Mouse (Mus musculus): Measurements from ENCODE around the gene Sgpp2.
A peak's percentile ranks its signal among the peaks of the same experiment; 100 is the strongest.

The Sgpp2 gene

DNA sequence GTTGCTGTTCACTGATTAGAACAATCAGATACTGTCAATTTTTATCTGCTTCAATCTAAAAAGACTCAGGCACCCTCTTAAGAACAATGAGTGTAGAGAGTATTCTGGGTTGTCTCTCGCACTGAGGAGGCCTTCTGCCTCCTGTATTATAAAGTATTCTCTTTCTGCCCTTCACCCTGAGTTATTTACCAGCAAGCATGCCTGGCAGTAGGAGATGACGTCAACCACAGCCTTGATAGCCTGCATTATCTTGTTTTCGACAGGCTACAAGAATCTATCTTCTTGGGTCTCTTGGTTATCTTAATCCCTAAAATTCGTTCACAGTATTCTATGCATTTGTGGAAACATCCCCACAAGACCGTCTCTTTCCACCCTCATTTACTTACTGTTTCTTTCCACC lies 29.8 kb downstream of the Sgpp2 start:
- no peak for DNase-seq

DNA sequence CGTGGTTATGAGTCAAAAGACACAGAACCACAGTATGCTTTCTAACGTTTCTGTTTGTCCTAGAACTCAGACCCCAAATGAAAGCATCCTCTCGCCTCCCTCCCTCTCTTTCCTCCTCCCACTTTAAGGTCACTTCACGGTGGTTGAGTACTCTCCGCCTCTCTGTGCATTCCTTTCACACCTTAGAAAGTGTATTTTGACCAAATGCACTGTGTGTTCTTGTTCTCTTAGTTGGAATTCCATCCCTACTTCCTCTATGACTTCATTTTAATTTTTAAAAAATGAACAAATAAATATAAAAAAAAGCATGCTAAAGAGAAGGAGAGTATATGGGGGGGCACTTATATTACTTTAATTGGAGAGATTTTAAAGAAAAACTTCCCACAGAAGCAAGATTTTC lies 30.4 kb downstream of the Sgpp2 start:
- no peak for DNase-seq

DNA sequence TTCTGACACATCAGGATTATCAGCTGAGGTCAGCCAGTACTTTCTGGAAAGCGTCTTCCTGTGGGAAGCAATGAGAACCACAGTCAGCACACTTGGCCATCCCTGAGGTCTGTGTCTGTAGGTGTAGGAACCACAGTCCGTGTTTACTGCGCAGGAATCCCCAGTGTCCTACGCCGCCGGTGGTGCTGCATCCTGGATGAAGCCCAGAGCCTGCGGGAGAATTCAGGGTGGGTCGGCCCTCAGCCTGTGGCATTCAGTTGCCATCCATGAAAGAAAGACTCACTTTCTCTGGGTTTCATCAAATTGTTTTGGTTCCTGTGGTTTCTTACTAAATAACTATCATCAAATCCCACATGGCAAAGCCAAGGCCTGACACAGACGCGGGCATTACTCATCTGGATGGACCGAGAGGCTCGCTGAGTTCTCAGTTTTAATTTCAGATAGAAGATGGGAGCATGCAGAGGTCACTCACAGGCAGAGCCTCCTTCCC lies 37.2 kb downstream of the Sgpp2 start:
- DNase-seq = no peak

GRCm38 (mm10) chr1:78349219-78349618 lies 39.1 kb downstream of the Sgpp2 start:
- no peak for DNase-seq

DNA sequence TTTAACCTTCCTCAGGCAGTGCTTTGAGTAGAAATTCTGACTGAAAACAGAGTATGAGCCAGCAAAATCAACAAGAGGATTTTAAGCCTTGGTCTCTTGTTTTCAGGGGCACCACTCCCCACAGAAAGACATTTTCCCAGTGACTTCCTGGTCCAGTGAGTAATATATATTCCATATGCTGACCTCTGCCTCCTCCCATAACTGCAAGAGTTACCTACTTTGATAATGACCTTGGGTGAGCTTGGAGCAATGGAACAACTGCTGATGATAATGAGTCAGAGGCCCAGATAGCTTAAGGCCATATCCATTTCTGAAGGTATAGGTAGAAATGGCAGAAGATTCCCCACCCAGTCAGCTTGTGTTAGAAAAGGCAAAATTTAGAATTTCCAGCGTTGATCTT lies 43.1 kb downstream of the Sgpp2 start:
- DNase-seq = no peak

- peak; percentile 76 to 77 for DNase-seq
Measured at GRCm38 (mm10) chr1:78355123-78355522, 45.0 kb downstream of the Sgpp2 start.

- DNase-seq = no peak
Measured at GRCm38 (mm10) chr1:78357415-78357814, 47.3 kb downstream of the Sgpp2 start.

DNA sequence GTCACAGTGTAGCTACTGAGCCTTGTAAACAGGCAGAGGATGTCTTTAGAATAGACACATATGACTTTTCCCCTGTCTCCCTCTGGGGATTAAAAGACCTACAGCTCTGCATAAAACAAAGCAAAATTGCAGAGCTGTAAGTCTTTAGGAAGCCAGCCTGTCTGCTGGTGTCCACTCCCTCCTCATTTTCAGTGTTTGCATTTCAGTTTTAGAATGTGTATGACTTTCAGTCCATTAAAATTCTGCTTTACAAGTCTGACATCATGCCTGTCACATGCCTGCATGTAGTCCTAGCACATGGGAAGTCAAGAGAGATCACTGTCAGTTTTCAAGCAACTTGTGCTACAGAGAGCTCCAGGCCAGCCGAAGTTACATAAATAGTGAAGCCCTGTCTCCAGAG lies 47.7 kb downstream of the Sgpp2 start:
- DNase-seq = no peak

- no peak for DNase-seq
Measured at GRCm38 (mm10) chr1:78363965-78364889, 54.1 kb downstream of the Sgpp2 start.

DNA sequence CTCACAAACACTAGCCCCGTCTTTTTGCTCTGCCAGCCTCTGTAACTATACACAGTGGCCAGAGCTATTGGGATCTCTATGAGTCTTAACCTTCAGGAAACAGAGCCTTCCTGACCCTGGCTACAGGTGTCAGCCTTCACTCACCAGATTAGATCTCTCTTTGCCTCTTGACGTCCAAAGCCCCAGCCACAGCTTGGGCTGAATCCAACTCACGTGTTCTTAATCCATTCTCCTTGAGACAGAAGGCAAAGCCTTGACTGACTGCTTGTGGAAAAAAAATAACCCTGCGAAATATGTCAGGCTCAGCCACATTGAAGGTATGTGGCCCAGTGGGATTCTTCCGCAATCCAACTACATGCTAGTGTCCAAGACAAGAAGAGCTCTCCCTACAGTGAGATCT lies 57.7 kb downstream of the Sgpp2 start:
- DNase-seq = peak in 1 of 2 experiments; percentile 32

- DNase-seq = no peak
Measured at GRCm38 (mm10) chr1:78370121-78370520, 60.0 kb downstream of the Sgpp2 start.

GRCm38 (mm10) chr1:78371569-78372236 lies 61.6 kb downstream of the Sgpp2 start:
- DNase-seq = peak; percentile 88 to 93

DNA sequence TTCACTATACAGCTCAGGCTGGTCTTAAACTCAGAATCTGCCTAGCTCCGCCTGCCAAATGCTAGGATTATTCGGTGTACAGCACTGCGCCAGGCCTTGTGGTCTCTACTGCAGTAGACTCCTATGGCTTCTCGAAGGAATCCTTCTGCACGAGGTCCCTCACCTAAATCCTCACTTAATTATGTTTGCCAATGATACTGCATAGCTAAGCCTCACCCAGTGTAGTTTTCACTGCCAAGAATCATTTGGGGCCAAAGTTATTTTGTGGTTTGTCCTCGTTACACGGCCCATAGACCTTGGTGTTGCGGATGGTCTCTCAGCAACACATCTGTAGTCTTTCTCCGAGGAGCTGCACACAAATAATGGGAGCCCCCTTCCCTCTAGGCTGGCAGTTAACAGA lies 62.2 kb downstream of the Sgpp2 start:
- no peak for DNase-seq

DNA sequence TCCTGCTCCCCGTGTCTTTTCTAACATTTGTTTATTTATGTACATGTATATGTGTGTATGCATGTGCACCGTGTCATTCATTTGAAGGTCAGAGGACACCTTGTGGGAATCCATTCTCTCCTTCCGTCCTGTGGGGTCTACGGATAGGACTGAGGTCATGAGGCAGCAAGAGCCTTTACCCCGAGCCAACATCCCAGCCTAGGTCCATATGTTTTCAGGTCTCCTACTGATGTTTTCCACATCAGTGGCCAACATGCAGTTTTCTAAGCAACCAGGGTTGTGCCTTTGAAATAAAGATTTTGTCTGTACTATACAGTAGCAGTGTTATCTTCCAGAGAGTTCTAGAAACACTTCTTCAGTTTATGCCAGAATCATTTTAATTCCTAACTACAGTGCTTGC lies 63.7 kb downstream of the Sgpp2 start:
- no peak for DNase-seq

DNA sequence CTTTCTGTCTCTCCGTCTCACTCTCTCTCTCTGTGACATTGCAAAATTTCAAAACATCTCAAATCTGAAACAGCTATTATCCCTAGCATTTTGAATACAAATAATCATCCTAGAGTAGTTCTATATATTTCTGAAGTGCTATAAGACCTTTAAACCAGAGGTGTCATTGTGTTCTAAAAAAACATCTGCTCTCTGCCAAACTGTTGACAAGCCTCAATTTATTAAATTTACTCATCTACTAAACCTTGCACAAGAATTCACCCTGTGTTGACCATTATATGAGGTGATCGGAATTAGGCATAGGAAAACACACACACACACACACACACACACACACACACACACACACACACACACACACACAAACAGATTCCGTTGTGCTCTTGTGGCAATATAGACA lies 64.9 kb downstream of the Sgpp2 start:
- DNase-seq = no peak

DNA sequence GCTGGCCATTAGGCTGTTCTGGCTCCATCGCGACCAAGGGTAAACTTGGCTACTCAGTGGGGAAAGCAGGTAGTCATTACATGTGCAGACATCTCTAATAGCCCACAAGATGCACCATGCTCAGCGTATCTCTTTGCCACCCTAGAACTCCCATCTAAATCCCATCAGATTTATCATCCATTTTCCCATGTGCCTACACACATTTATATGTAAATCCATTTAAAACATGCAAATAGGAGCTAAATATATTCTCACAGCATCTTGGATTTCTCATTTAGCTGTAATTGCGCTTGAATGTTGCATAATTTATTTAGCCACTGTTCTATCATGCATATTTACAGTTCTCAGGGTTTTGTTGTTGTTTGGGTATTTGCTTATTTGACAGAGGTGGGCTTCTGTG lies 70.8 kb downstream of the Sgpp2 start:
- DNase-seq = no peak

- no peak for DNase-seq
Measured at GRCm38 (mm10) chr1:78387854-78388253, 77.7 kb downstream of the Sgpp2 start.

- no peak for DNase-seq
Measured at GRCm38 (mm10) chr1:78388848-78389247, 78.7 kb downstream of the Sgpp2 start.

DNA sequence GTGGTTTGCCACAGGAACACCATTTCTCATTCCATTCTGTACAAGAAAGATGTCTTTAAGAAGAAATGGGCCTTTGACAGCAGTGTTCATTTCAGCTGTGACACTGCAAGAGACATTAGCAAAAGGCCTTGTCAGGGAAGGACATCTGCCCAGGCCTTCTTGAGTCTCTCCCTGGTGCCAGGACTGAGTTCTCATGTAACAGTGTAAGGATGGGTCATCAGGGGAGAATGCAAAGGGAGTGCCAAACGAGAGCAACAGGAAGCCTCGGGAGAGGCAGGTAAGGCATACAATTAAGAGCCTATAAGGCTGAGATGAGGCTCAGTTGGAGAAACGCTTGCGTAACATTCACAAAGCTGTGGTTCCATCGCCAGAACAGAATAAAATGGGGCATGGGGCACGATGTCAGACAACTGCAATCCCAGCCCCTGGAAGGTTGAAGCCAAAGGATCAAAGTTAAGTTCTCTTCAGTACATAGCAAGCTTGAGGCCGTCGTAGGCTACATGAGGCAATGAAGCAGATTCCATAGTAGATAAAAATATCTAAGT lies 85.1 kb downstream of the Sgpp2 start:
- no peak for DNase-seq

DNA sequence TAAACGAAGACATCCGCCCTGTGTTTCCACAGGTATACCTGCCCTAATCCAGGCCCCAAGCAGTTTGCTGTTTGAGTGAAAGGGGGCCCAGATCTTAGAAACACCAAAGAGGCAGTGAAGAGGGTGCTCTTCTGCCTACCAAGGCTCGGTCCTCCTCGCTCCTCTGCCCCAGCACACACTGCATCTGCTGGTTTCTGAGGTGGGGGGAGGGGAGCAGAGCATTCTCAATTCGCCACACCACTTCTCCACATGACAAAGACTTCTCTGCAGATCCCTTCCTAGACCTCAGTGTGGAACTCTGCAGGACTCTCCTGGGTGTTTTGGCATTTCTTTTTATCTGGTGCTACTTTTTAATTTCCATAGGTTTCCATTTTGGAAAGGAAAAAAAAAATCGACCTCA lies 85.6 kb downstream of the Sgpp2 start:
- peak in 1 of 2 experiments; percentile 13 for DNase-seq

- DNase-seq = peak; percentile 76 to 82
Measured at GRCm38 (mm10) chr1:78396320-78396913, 86.3 kb downstream of the Sgpp2 start.

- no peak for DNase-seq
Measured at GRCm38 (mm10) chr1:78399755-78400154, 89.6 kb downstream of the Sgpp2 start.

DNA sequence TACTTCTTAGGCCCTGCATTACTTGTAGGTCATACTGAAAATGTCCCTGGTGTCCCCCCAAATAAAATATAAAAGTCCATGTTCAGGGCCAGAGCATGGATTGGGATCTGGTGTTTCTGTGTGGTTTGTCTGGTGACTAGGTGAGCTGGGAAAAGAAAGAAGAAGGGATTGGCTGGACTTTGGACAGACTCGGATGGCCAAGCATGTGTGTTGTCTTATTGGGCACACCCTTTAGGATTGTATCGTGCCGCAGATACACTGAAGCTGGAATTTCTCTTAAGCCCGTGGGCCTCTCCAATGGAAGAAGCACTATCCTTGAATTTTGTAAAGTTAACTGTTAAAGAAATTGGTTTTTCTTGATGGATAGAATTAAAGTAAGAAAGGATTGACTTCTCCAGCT lies 91.3 kb downstream of the Sgpp2 start:
- no peak for DNase-seq
